Mouse (Mus musculus) C3H10T1/2 (cell line): ENCODE data around the gene H2-T23. TPM values are rescaled to one million over a fixed set of nuclear protein-coding genes. Genes with fewer than 3 reads are reported as not detected.

Experiments used
- polyA plus RNA-seq, 2 experiments: library from polyadenylated mRNA; unstranded; fragments of >200 nt; fragmentation: generic; extraction: Trizol; gene quantifications; one replicate each; pipeline ENCODE4 v1.2.1; 2012; ENCODE audit warnings: missing spikeins in 2 of 2

The H2-T23 gene
- 10 to 100 TPM in 1 of 2 experiments, 1 to 10 TPM in 1; 7.0 to 77.3 TPM for polyA plus RNA-seq

GRCm38 (mm10) chr17:36032351-36032875 is at the start of gene H2-T23:
Gene H2-T23, minus strand, starts transcription at chr17:36032855.

GRCm38 (mm10) chr17:36058362-36058761 is 25.7 kb upstream of the H2-T23 start, which contains the start of gene Gm11127:
Gene Gm11127, minus strand, starts transcription at chr17:36058371.

GRCm38 (mm10) chr17:36042610-36043169 is 10.0 kb upstream of the H2-T23 start, which contains the start of the genes H2-T22 and Gm6034:
Gene H2-T22, minus strand, starts transcription at chr17:36042747.
Gene Gm6034, plus strand, starts transcription at chr17:36042961.

GRCm38 (mm10) chr17:36020191-36021073 is 12.2 kb downstream of the H2-T23 start, which contains the start of gene H2-T24:
Gene H2-T24, minus strand, starts transcription at chr17:36020560.

Other genes starting within 250 kb of the H2-T23 start
- gene Ier3, start 211.2 kb downstream of the H2-T23 start, polyA plus RNA-seq: 10 to 100 TPM; 26.7 to 55.4 TPM
- 10 to 100 TPM; 40.2 to 78.8 TPM for gene Flot1, start 209.6 kb downstream of the H2-T23 start, polyA plus RNA-seq
- 1,000 to 10,000 TPM; 1,640 to 1,875 TPM for gene Tubb5, start 194.5 kb downstream of the H2-T23 start, polyA plus RNA-seq
- gene Mdc1, start 191.3 kb downstream of the H2-T23 start, polyA plus RNA-seq: 10 to 100 TPM in 1 of 2 experiments, 1 to 10 TPM in 1; 2.4 to 13.5 TPM
- 10 to 100 TPM; 24.6 to 60.0 TPM for gene Nrm, start 171.5 kb downstream of the H2-T23 start, polyA plus RNA-seq
- 10 to 100 TPM; 72.4 to 92.4 TPM for gene Ppp1r18, start 167.3 kb downstream of the H2-T23 start, polyA plus RNA-seq
- gene Dhx16, start 153.0 kb downstream of the H2-T23 start, polyA plus RNA-seq: 10 to 100 TPM; 47.9 to 54.5 TPM
- 10 to 100 TPM; 23.3 to 41.8 TPM for gene 2310061I04Rik, start 135.4 kb downstream of the H2-T23 start, polyA plus RNA-seq
- 10 to 100 TPM in 1 of 2 experiments, 1 to 10 TPM in 1; 8.0 to 45.3 TPM for gene Atat1, start 122.8 kb downstream of the H2-T23 start, polyA plus RNA-seq
- 100 to 1,000 TPM in 1 of 2 experiments, 10 to 100 TPM in 1; 55.9 to 163 TPM for gene Mrps18b, start 116.5 kb downstream of the H2-T23 start, polyA plus RNA-seq
- 10 to 100 TPM; 10.4 to 31.4 TPM for gene Ppp1r10, start 116.4 kb downstream of the H2-T23 start, polyA plus RNA-seq
- gene Abcf1, start 63.1 kb downstream of the H2-T23 start, polyA plus RNA-seq: 10 to 100 TPM; 65.7 to 99.3 TPM
- gene Gnl1, start 53.0 kb downstream of the H2-T23 start, polyA plus RNA-seq: 100 to 1,000 TPM in 1 of 2 experiments, 10 to 100 TPM in 1; 64.4 to 105 TPM
- 10 to 100 TPM in 1 of 2 experiments, 1 to 10 TPM in 1; 8.0 to 24.8 TPM for gene Prr3, start 52.6 kb downstream of the H2-T23 start, polyA plus RNA-seq
- 1 to 10 TPM in 1 of 2 experiments, under 1 TPM in 1; 0.04 to 1.6 TPM for gene H2-T24, start 12.3 kb downstream of the H2-T23 start, polyA plus RNA-seq
- gene H2-T22, start 9.9 kb upstream of the H2-T23 start, polyA plus RNA-seq: 100 to 1,000 TPM in 1 of 2 experiments, 10 to 100 TPM in 1; 42.8 to 114 TPM
- gene Gm6034, start 10.1 kb upstream of the H2-T23 start, polyA plus RNA-seq: under 1 TPM in 1 of 2 experiments, not detected in 1; 0.09 TPM
- under 1 TPM; 0.08 to 0.39 TPM for gene Gm11127, start 25.5 kb upstream of the H2-T23 start, polyA plus RNA-seq
- not detected for gene Gm19684, start 88.8 kb upstream of the H2-T23 start, polyA plus RNA-seq
- gene Gm7030, start 96.6 kb upstream of the H2-T23 start, polyA plus RNA-seq: not detected
- not detected for gene Gm8909, start 135.7 kb upstream of the H2-T23 start, polyA plus RNA-seq
- gene H2-T3, start 157.4 kb upstream of the H2-T23 start, polyA plus RNA-seq: not detected
- 10 to 100 TPM; 72.2 to 97.7 TPM for gene Rpp21, start 225.2 kb upstream of the H2-T23 start, polyA plus RNA-seq
- gene Trim39, start 239.4 kb upstream of the H2-T23 start, polyA plus RNA-seq: 1 to 10 TPM; 1.2 to 8.7 TPM